Mouse (Mus musculus) spleen, adult 2 months (tissue): ENCODE results near the gene Slc25a42.

Experiments used
- CTCF ChIP-seq: fragments of 200-500 bp; IDR thresholded peaks from 2 replicates; pipeline ENCODE4 v1.5.1; 2011; ENCODE audit warnings: mild to moderate bottlenecking, inconsistent platforms; ENCODE audit not compliant: insufficient read depth, insufficient read length, insufficient replicate concordance; ENCODE audit errors: extremely low read depth
- POLR2A ChIP-seq: fragments of 200-500 bp; IDR thresholded peaks from 2 replicates; pipeline ENCODE4 v1.6.1; 2011; ENCODE audit warnings: low read depth, low read length, inconsistent platforms

- TF ChIP-seq CTCF (no peak), POLR2A (no peak)
Observed at GRCm38 (mm10) chr8:70240642-70241041, 28.5 kb upstream of the Slc25a42 start.
